Mouse (Mus musculus): ENCODE results near the gene Gaa. TPM values are rescaled to one million over a fixed set of nuclear protein-coding genes. Genes with fewer than 3 reads are reported as not detected.

Gaa gene
- total and polyA plus RNA-seq, 2 experiments from 2014 or later, result 109 to 135 TPM

DNA sequence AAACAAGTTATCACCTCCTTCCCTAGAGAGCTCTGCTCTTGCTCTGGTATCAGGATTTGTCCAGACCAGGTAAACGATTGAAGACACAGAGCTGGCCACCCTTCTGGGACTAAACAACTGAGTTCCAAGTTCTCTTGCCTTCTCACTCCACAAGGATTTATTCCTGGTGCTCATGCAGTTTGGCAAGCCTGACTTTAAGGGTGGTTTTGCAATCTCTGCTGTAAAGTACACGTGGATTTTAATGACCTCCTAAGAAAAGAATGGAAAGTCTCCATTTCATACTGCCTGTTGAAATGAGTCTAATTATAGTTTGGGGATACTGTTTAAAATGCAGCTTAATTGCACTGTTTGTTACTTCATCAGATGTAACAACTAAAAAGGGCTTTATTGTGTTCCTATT is 33.3 kb downstream of the Gaa start:
- ATAC-seq (no peak), DNase-seq (no peak)
- Histone ChIP-seq H3K4me3 (ENCODE audit: low read depth, low read length) (no peak overlapping the region), H3K4me2 (ENCODE audit: low read depth) (peak overlapping the region; percentile 78; the same call in 1 of the 2 replicates), H3K9ac (no peak overlapping the region), H3K27ac (ENCODE audit: low read depth, low read length) (no peak overlapping the region), H3K4me1 (ENCODE audit: insufficient read depth) (peaks cover 14% of the 10 kb centered on the region; the same call in 1 of the 2 replicates), H3K9me3 (ENCODE audit: low read length) (no peaks in the 10 kb centered on the region), H3K27me3 (ENCODE audit: insufficient read depth, low read length) (no peaks in the 10 kb centered on the region; the same call in 1 of the 2 replicates), H3K36me3 (ENCODE audit: insufficient read depth) (peaks cover 19% of the 10 kb centered on the region)
- no peak for TF ChIP-seq CTCF (IDR thresholded peaks at IDR 0.05; ENCODE audit: low read depth)
- WGBS, result 23% methylated on average over 2 of the region's 2 CpGs

DNA sequence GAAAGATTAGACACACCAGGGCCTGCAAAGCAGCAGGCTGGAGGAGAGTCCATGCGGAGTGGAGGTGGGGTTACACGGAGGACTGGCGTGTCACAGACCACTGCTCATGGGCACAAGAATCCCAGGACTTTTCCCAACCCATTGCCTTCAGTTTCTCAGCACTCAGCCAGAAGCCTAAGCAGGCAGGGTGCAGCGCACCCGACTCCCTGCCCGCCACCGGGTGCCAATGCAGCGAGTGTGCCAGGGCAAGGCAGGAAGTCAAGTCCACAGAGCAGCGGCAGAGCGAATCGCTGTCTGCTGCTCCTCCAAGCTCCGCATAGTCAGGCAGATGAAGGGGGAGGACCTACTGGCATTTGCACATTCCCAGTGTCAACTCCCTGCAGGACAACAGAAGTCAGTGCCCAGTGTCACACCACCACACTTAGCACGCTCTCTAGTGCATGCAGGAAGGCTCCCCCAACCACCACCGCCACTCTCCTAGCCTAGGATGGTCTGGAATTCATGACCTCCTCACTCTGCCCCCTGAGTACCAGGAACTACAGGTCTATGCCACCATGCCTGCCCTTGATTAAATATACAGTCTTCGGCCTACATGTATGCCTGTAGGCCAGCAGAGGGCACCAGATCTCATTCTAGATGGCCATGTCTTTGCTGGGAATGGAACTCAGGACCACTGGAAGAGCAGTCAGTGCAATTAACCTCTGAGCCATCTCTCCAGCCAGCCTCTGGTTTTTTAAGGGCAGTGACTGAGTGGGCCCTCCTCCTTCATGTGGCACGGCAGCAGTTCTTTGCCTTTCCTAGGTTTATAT is 37.4 kb downstream of the Gaa start:
- H3K9ac ChIP-seq, result no peak overlapping the region
- no peak overlapping the region for H3K27ac ChIP-seq (ENCODE audit: low read depth, low read length)
- no peaks in the 10 kb centered on the region for H3K9me3 ChIP-seq (ENCODE audit: low read length)
- no peak overlapping the region for H3K4me3 ChIP-seq (ENCODE audit: low read depth, low read length)
- H3K4me1 ChIP-seq (ENCODE audit: insufficient read depth), result peaks cover 6% of the 10 kb centered on the region; the same call in 1 of the 2 replicates
- H3K27me3 ChIP-seq (ENCODE audit: insufficient read depth, low read length), result no peaks in the 10 kb centered on the region; the same call in 1 of the 2 replicates
- no peaks in the 10 kb centered on the region for H3K36me3 ChIP-seq (ENCODE audit: insufficient read depth)
- DNase-seq (peak; percentile 66), ATAC-seq (peak; percentile 47)
- H3K4me2 ChIP-seq (ENCODE audit: low read depth), result no peak overlapping the region
- peak; percentile 88 for TF ChIP-seq CTCF (IDR thresholded peaks at IDR 0.05; ENCODE audit: low read depth)
- 46% methylated on average over 16 of the region's 16 CpGs for WGBS

DNA sequence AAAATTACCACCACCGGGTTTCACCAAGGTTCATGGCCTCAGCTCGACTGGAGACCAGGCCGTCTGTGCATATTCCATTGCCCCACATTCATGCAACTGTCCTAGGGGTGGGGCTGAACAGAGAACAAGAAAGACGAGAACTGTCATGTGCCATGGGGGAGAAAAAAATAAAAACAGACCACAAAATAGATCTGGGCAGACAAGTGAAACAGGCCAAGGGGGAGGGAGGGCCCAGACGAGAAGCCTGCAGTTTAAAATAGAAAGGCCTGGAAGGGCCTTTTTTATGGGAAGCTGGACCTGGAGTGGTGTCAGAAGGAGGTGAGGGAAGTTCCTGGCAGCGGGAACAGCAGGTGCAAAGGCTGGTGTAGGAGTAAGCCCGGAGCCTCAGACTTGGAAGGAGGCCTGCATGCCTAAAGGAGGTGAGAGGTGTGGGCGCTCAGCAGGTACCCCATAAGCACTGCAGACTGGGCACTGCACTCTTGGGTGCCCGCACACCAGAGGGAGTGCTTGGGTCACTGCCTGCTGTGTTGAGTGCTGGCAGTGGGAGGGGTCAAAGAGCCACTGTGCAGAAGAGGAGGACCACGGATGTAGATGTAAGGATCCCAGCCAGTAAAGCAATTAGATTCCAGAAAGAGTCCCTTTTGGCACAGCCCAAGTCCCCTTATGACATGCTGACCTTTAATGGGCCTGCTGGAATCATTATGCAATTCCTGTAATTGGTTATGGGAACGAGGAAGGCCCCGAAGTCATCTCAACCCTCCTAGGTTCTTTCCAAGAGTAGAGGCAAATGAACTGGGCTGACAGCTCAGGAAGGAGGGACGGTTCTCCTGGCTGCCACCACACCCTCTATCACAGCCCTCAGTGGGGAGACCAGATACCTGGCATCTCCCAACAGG is 39.3 kb downstream of the Gaa start:
- DNase-seq (no peak), ATAC-seq (no peak)
- Histone ChIP-seq H3K27ac (ENCODE audit: low read depth, low read length) (no peak overlapping the region), H3K4me2 (ENCODE audit: low read depth) (no peak overlapping the region), H3K27me3 (ENCODE audit: insufficient read depth, low read length) (no peaks in the 10 kb centered on the region; the same call in 1 of the 2 replicates), H3K4me1 (ENCODE audit: insufficient read depth) (no peaks in the 10 kb centered on the region), H3K9ac (no peak overlapping the region), H3K9me3 (ENCODE audit: low read length) (no peaks in the 10 kb centered on the region), H3K4me3 (ENCODE audit: low read depth, low read length) (no peak overlapping the region), H3K36me3 (ENCODE audit: insufficient read depth) (no peaks in the 10 kb centered on the region)
- no peak for TF ChIP-seq CTCF (IDR thresholded peaks at IDR 0.05; ENCODE audit: low read depth)
- 61% methylated on average over 13 of the region's 13 CpGs for WGBS

DNA sequence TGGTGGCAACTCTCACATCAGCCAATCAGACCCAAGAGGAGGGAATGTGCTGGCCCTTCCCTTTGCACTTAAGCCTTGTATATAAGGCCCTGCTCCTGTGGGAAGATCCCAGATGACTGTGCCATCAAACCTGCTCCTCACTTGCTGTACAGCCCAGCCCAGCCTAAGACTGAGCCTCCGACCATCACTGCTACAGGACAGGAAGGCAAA is 39.9 kb downstream of the Gaa start, which contains the start of gene Card14:
Card14 (plus strand) TSS at position 111 of the 210 bp plus-strand sequence.
- DNase-seq (no peak), ATAC-seq (no peak)
- Histone ChIP-seq H3K4me2 (ENCODE audit: low read depth) (no peak within 1 kb of the TSS), H3K4me3 (ENCODE audit: low read depth, low read length) (no peak within 1 kb of the TSS), H3K36me3 (ENCODE audit: insufficient read depth) (no peaks in the 10 kb centered on the region), H3K9ac (no peak within 1 kb of the TSS), H3K4me1 (ENCODE audit: insufficient read depth) (no peaks in the 10 kb centered on the region), H3K9me3 (ENCODE audit: low read length) (no peaks in the 10 kb centered on the region), H3K27me3 (ENCODE audit: insufficient read depth, low read length) (no peaks in the 10 kb centered on the region; the same call in 1 of the 2 replicates), H3K27ac (ENCODE audit: low read depth, low read length) (no peak within 1 kb of the TSS)
- 71% methylated on average over 1 of the region's 1 CpGs for WGBS
- no peak for TF ChIP-seq CTCF (IDR thresholded peaks at IDR 0.05; ENCODE audit: low read depth)

DNA sequence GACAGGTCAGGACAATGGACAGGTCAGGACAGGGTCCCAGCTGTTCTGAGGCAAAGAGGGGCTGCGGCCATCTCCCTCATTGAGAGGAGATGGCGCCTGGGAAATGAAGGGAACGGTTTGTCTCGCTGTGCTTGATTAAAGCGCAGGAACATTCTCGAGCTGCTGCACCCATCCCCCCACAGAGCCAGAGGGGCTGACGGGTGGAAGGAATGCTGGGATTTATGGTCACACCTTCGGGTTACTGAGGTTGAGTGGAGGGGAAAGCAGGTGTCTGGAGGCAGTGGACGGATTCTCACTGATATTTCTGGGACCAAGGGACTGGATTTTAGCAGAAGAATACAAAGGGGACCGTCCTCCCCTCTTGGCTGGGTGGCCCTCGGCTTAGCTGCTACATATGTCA is 40.2 kb downstream of the Gaa start:
- ATAC-seq (no peak), DNase-seq (no peak)
- no peaks in the 10 kb centered on the region for H3K36me3 ChIP-seq (ENCODE audit: insufficient read depth)
- no peak for TF ChIP-seq CTCF (IDR thresholded peaks at IDR 0.05; ENCODE audit: low read depth)
- H3K4me3 ChIP-seq (ENCODE audit: low read depth, low read length), result no peak overlapping the region
- no peaks in the 10 kb centered on the region for H3K9me3 ChIP-seq (ENCODE audit: low read length)
- H3K9ac ChIP-seq, result no peak overlapping the region
- H3K4me1 ChIP-seq (ENCODE audit: insufficient read depth), result no peaks in the 10 kb centered on the region
- H3K4me2 ChIP-seq (ENCODE audit: low read depth), result no peak overlapping the region
- 35% methylated on average over 11 of the region's 11 CpGs for WGBS
- H3K27me3 ChIP-seq (ENCODE audit: insufficient read depth, low read length), result no peaks in the 10 kb centered on the region; the same call in 1 of the 2 replicates
- no peak overlapping the region for H3K27ac ChIP-seq (ENCODE audit: low read depth, low read length)

DNA sequence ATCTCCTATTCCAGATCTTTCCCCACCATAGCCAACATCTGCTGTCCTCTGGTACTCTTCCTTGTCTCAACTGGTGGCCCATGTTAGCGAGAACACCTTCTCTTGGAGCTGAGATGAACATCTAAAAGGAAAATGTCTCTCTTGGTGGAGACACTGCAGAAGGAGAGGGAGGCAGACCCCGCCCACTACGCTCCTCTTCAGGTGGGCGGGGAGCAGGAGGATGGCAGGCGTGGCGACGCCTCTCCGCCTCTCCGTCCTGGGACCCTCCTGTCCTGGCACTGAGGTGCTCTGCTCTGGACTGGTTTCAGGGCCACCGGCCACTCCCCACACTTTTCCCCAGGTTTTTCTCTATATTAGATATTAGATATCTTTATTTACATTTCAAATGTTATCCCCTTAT is 42.9 kb downstream of the Gaa start:
- no peak overlapping the region for H3K9ac ChIP-seq
- H3K4me3 ChIP-seq (ENCODE audit: low read depth, low read length), result no peak overlapping the region
- H3K27me3 ChIP-seq (ENCODE audit: insufficient read depth, low read length), result no peaks in the 10 kb centered on the region; the same call in 1 of the 2 replicates
- 11% methylated on average over 10 of the region's 10 CpGs for WGBS
- H3K27ac ChIP-seq (ENCODE audit: low read depth, low read length), result no peak overlapping the region
- H3K9me3 ChIP-seq (ENCODE audit: low read length), result no peaks in the 10 kb centered on the region
- DNase-seq (no peak), ATAC-seq (no peak)
- H3K4me1 ChIP-seq (ENCODE audit: insufficient read depth), result no peaks in the 10 kb centered on the region
- H3K4me2 ChIP-seq (ENCODE audit: low read depth), result no peak overlapping the region
- H3K36me3 ChIP-seq (ENCODE audit: insufficient read depth), result no peaks in the 10 kb centered on the region
- no peak for TF ChIP-seq CTCF (IDR thresholded peaks at IDR 0.05; ENCODE audit: low read depth)

Data from forebrain, postnatal 0 days (tissue).